Mouse (Mus musculus): Measurements from ENCODE around the gene Cst13. TPM values are rescaled to one million over a fixed set of nuclear protein-coding genes. Genes with fewer than 3 reads are reported as not detected.

Cst13 gene
- polyA plus RNA-seq, 1 experiment from 2014 or later: not detected

DNA sequence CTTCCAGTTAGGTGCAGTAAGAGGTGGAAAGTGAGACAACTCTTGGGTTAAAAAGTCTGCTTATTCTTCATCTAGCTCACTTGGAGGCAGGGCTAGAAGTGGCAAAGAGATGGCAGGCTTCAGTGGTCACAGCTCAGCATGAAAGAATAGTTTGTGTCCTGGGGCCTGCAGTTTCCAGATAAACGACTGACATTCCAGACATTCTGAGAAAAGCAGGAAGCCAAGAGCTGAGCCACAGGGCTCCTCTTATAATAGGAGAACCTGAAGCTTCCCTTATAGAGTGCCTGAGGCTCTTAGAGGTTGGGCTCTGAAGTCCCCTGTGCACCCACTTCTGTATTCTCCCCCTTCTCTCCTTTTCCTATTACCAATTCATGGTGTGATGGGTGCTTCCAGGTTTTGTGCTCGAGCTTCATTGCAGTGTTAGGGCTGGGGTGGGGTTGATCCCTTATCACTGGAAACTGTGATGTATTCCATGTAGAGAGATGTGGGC lies 58.8 kb downstream of the Cst13 start:
- H3K4me1 ChIP-seq: peaks cover 13% of the 10 kb centered on the region
- no peak overlapping the region for H3K27ac ChIP-seq
- no peak overlapping the region for H3K4me3 ChIP-seq (replicated peaks)
- H3K9ac ChIP-seq: no peak overlapping the region
- no peaks in the 10 kb centered on the region for H3K27me3 ChIP-seq
- no peaks in the 10 kb centered on the region for H3K36me3 ChIP-seq (replicated peaks)
- ATAC-seq (ENCODE audit: low FRiP score): no peak
- no peak overlapping the region for H3K4me2 ChIP-seq
- H3K9me3 ChIP-seq: no peaks in the 10 kb centered on the region
- 10% methylated on average over 2 of the region's 2 CpGs for WGBS

DNA sequence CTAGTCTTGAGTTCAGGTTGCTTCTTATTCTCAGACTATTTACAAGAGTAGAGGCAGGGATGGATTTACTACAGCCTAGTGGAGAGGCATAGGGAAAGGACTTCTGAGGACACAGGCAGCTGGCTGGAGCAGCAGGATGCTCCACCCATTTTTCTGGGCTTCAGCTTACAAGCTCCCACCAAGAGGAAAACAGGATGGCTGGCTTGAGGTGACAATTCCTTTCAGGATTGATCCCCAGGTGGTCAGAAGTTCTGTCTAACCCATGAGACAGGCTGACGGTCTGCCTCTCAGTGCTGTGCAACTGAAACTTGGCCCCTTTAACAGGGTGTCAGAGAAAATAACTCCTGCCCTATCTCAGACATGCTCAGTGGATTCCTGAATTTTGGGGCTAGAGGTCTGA lies 59.3 kb downstream of the Cst13 start:
- 52% methylated on average over 1 of the region's 1 CpGs for WGBS
- no peaks in the 10 kb centered on the region for H3K36me3 ChIP-seq (replicated peaks)
- no peak for ATAC-seq (ENCODE audit: low FRiP score)
- no peak overlapping the region for H3K27ac ChIP-seq
- no peaks in the 10 kb centered on the region for H3K27me3 ChIP-seq
- no peaks in the 10 kb centered on the region for H3K9me3 ChIP-seq
- no peak overlapping the region for H3K4me3 ChIP-seq (replicated peaks)
- no peak overlapping the region for H3K9ac ChIP-seq
- peaks cover 8% of the 10 kb centered on the region for H3K4me1 ChIP-seq
- no peak overlapping the region for H3K4me2 ChIP-seq

Other genes starting within 250 kb of the Cst13 start
- 109 and 114 TPM in 2 replicates for gene Nxt1, start 147.5 kb upstream of the Cst13 start, polyA plus RNA-seq (2016; fragmentation: Nextera tagmentation; extraction: Ambion mirVana)
- gene Gzf1, start 139.1 kb upstream of the Cst13 start, polyA plus RNA-seq (2016; fragmentation: Nextera tagmentation; extraction: Ambion mirVana): 22.8 and 25.7 TPM in 2 replicates
- 18.6 and 19.7 TPM in 2 replicates for gene Napb, start 87.6 kb upstream of the Cst13 start, polyA plus RNA-seq (2016; fragmentation: Nextera tagmentation; extraction: Ambion mirVana)
- not detected in 2 replicates for gene Cstl1, start 69.7 kb upstream of the Cst13 start, polyA plus RNA-seq (2016; fragmentation: Nextera tagmentation; extraction: Ambion mirVana)
- not detected in 2 replicates for gene Cst11, start 48.6 kb upstream of the Cst13 start, polyA plus RNA-seq (2016; fragmentation: Nextera tagmentation; extraction: Ambion mirVana)
- gene 8030411F24Rik, start 38.1 kb upstream of the Cst13 start, polyA plus RNA-seq (2016; fragmentation: Nextera tagmentation; extraction: Ambion mirVana): not detected in 2 replicates
- gene Cst12, start 30.7 kb upstream of the Cst13 start, polyA plus RNA-seq (2016; fragmentation: Nextera tagmentation; extraction: Ambion mirVana): not detected in 2 replicates
- not detected in 2 replicates for gene Cst8, start 21.3 kb upstream of the Cst13 start, polyA plus RNA-seq (2016; fragmentation: Nextera tagmentation; extraction: Ambion mirVana)
- gene Cst9, start 15.1 kb downstream of the Cst13 start, polyA plus RNA-seq (2016; fragmentation: Nextera tagmentation; extraction: Ambion mirVana): not detected in 2 replicates
- gene 9230104L09Rik, start 45.0 kb downstream of the Cst13 start, polyA plus RNA-seq (2016; fragmentation: Nextera tagmentation; extraction: Ambion mirVana): not detected in 2 replicates
- gene Cst3, start 55.6 kb downstream of the Cst13 start, polyA plus RNA-seq (2016; fragmentation: Nextera tagmentation; extraction: Ambion mirVana): 290 and 307 TPM in 2 replicates
- gene Gm1330, start 183.2 kb downstream of the Cst13 start, polyA plus RNA-seq (2016; fragmentation: Nextera tagmentation; extraction: Ambion mirVana): not detected in 2 replicates
- not detected in 2 replicates for gene Gm10750, start 197.2 kb downstream of the Cst13 start, polyA plus RNA-seq (2016; fragmentation: Nextera tagmentation; extraction: Ambion mirVana)

Measured in forebrain, embryonic 12.5 days (tissue).